Mouse (Mus musculus) CD4-positive, CD25-positive, alpha-beta regulatory T cell, adult 9 weeks (primary cell): ENCODE data around the gene Dact2. TPM values are rescaled to one million over a fixed set of nuclear protein-coding genes. Genes with fewer than 3 reads are reported as not detected.

ENCODE experiments used
- polyA plus RNA-seq: library from polyadenylated mRNA; unstranded; fragments of 100-300 nt; shearing (Covaris generic); gene quantifications from one replicate; pipeline ENCODE4 v1.2.1, GENCODE M21; 2017

Gene Dact2
- polyA plus RNA-seq, result not detected

GRCm38 (mm10) chr17:14204061-14204460, at the start of gene Dact2:
Gene Dact2 (minus strand): TSS chr17:14204304.

Other genes with a start within 250 kb of the Dact2 start
- not detected for gene Gm7356, start 200.6 kb downstream of the Dact2 start, polyA plus RNA-seq
- not detected for gene Gm7358, start 144.8 kb downstream of the Dact2 start, polyA plus RNA-seq
- gene Smoc2, start 75.2 kb upstream of the Dact2 start, polyA plus RNA-seq, result not detected